11 mouse cellular contexts compared by ENCODE assay signal in genomic region chr4:123409034-123409692, GRCm38 (mm10).
DNase-seq lines count a peak whose midpoint lies in the region; ATAC-seq lines count a peak whose summit lies in the region.
"Had no signal": no experiment of that assay in that cellular context is flagged by ENCODE, and none has a peak within 500 bp of the region (broad histone marks: within the 10 kb centered on the region; RNA-seq: fewer than 3 reads in every experiment).

No protein-coding gene starts in this region.

- peaks cover 17% of the 10 kb centered on the region; the same call in 1 of the 2 replicates for H3K36me3 ChIP-seq in forebrain, embryonic 14.5 days (ENCODE audit: control insufficient read depth, insufficient read depth, low read length)
- no peaks in the 10 kb centered on the region; the same call in 1 of the 2 replicates for H3K36me3 ChIP-seq in forebrain, embryonic 11.5 days (ENCODE audit: control insufficient read depth, insufficient read depth, low read length)
- peaks cover 12% of the 10 kb centered on the region for H3K36me3 ChIP-seq in intestine, embryonic 14.5 days (ENCODE audit: control insufficient read depth, insufficient read depth, low read length)
- no peaks in the 10 kb centered on the region for H3K36me3 ChIP-seq in intestine, embryonic 16.5 days (ENCODE audit: control insufficient read depth, insufficient read depth, low read length)
- no peaks in the 10 kb centered on the region for H3K36me3 ChIP-seq in stomach, embryonic 16.5 days (ENCODE audit: control insufficient read depth, insufficient read depth, low read length)

- H3K9me3 ChIP-seq in forebrain, embryonic 14.5 days (replicated peaks; ENCODE audit: control insufficient read depth, low read length): no peaks in the 10 kb centered on the region
- no peaks in the 10 kb centered on the region for H3K9me3 ChIP-seq in forebrain, embryonic 11.5 days (ENCODE audit: control insufficient read depth, low read length)
- no peaks in the 10 kb centered on the region for H3K9me3 ChIP-seq in intestine, embryonic 14.5 days (ENCODE audit: control insufficient read depth, low read length)
- no peaks in the 10 kb centered on the region for H3K9me3 ChIP-seq in intestine, embryonic 16.5 days (ENCODE audit: control insufficient read depth, low read length)
- no peaks in the 10 kb centered on the region for H3K9me3 ChIP-seq in stomach, embryonic 16.5 days (replicated peaks; ENCODE audit: control insufficient read depth, low read length)
- H3K9me3 ChIP-seq: embryonic facial prominence, embryonic 15.5 days; midbrain, embryonic 12.5 days had no signal

- H3K27me3 ChIP-seq in forebrain, embryonic 14.5 days (replicated peaks; ENCODE audit: control insufficient read depth, insufficient read depth, low read length): no peaks in the 10 kb centered on the region
- no peaks in the 10 kb centered on the region for H3K27me3 ChIP-seq in forebrain, embryonic 11.5 days (ENCODE audit: control insufficient read depth, insufficient read depth, low read length)
- H3K27me3 ChIP-seq in intestine, embryonic 14.5 days (replicated peaks; ENCODE audit: control insufficient read depth, insufficient read depth, low read length): no peaks in the 10 kb centered on the region
- H3K27me3 ChIP-seq in intestine, embryonic 16.5 days (replicated peaks; ENCODE audit: control insufficient read depth, insufficient read depth, low read length): no peaks in the 10 kb centered on the region
- H3K27me3 ChIP-seq in stomach, embryonic 16.5 days (ENCODE audit: control insufficient read depth, insufficient read depth, low read length): no peaks in the 10 kb centered on the region
- H3K27me3 ChIP-seq: embryonic facial prominence, embryonic 15.5 days; midbrain, embryonic 12.5 days had no signal

- H3K9ac ChIP-seq in forebrain, embryonic 14.5 days (ENCODE audit: low read length): no peak overlapping the region
- no peak overlapping the region for H3K9ac ChIP-seq in forebrain, embryonic 11.5 days (ENCODE audit: low read length)
- H3K9ac ChIP-seq in intestine, embryonic 14.5 days (ENCODE audit: low read length): no peak overlapping the region
- no peak overlapping the region for H3K9ac ChIP-seq in intestine, embryonic 16.5 days (ENCODE audit: low read depth, low read length)
- no peak overlapping the region for H3K9ac ChIP-seq in stomach, embryonic 16.5 days (ENCODE audit: low read length)
- H3K9ac ChIP-seq: embryonic facial prominence, embryonic 15.5 days; liver, embryonic 14.5 days; midbrain, embryonic 12.5 days had no signal

- WGBS in forebrain, embryonic 14.5 days: 89% methylated on average over 3 of the region's 3 CpGs
- WGBS in forebrain, embryonic 11.5 days: 98% methylated on average over 3 of the region's 3 CpGs
- 76% methylated on average over 3 of the region's 3 CpGs for WGBS in intestine, embryonic 14.5 days
- 83% methylated on average over 3 of the region's 3 CpGs for WGBS in intestine, embryonic 16.5 days
- 62% methylated on average over 3 of the region's 3 CpGs for WGBS in stomach, embryonic 16.5 days

- no peak for DNase-seq in forebrain, embryonic 14.5 days (ENCODE audit: low spot score)
- no peak for DNase-seq in forebrain, embryonic 11.5 days (ENCODE audit: low spot score)
- peak; percentile 47 for DNase-seq in intestine, embryonic 14.5 days (ENCODE audit: low spot score)
- peak; percentile 46 to 60 for DNase-seq in right cerebral cortex, adult 2 months (ENCODE audit: low spot score in 2 of 2)
- DNase-seq in right cerebral cortex, postnatal 14 days: no peak
- no peak for DNase-seq in gastrocnemius, postnatal 25 days

- H3K4me2 ChIP-seq in forebrain, embryonic 14.5 days (ENCODE audit: low read length): 0 out of 2 replicates have a peak overlapping the region, but pooled peaks have one; percentile 8
- no peak overlapping the region for H3K4me2 ChIP-seq in forebrain, embryonic 11.5 days (ENCODE audit: low read depth, low read length, severe bottlenecking)
- peak overlapping the region; percentile 83 for H3K4me2 ChIP-seq in intestine, embryonic 14.5 days (ENCODE audit: low read length)
- no peak overlapping the region for H3K4me2 ChIP-seq in intestine, embryonic 16.5 days (ENCODE audit: low read depth, low read length)
- H3K4me2 ChIP-seq in stomach, embryonic 16.5 days (ENCODE audit: low read depth, low read length): 0 out of 2 replicates have a peak overlapping the region, but pooled peaks have one; percentile 16
- H3K4me2 ChIP-seq: embryonic facial prominence, embryonic 15.5 days had no signal

- H3K4me3 ChIP-seq in forebrain, embryonic 14.5 days (ENCODE audit: low read depth, low read length): no peak overlapping the region
- no peak overlapping the region for H3K4me3 ChIP-seq in forebrain, embryonic 11.5 days (ENCODE audit: low read depth, low read length)
- no peak overlapping the region for H3K4me3 ChIP-seq in intestine, embryonic 14.5 days (ENCODE audit: low read depth, low read length)
- no peak overlapping the region for H3K4me3 ChIP-seq in intestine, embryonic 16.5 days (ENCODE audit: low read length)
- H3K4me3 ChIP-seq in stomach, embryonic 16.5 days (replicated peaks; ENCODE audit: low read length): no peak overlapping the region
- H3K4me3 ChIP-seq: embryonic facial prominence, embryonic 15.5 days; midbrain, embryonic 12.5 days had no signal

- peaks cover 62% of the 10 kb centered on the region for H3K4me1 ChIP-seq in forebrain, embryonic 14.5 days (ENCODE audit: control insufficient read depth, insufficient read depth, low read length)
- peaks cover 21% of the 10 kb centered on the region for H3K4me1 ChIP-seq in forebrain, embryonic 11.5 days (replicated peaks; ENCODE audit: control insufficient read depth, insufficient read depth, low read length)
- H3K4me1 ChIP-seq in intestine, embryonic 14.5 days (replicated peaks; ENCODE audit: control insufficient read depth, insufficient read depth, low read length): peaks cover 59% of the 10 kb centered on the region
- H3K4me1 ChIP-seq in intestine, embryonic 16.5 days (ENCODE audit: control insufficient read depth, insufficient read depth, low read length): peaks cover 52% of the 10 kb centered on the region
- H3K4me1 ChIP-seq in stomach, embryonic 16.5 days (ENCODE audit: control insufficient read depth, insufficient read depth, low read length): peaks cover 68% of the 10 kb centered on the region

- no peak overlapping the region for H3K27ac ChIP-seq in forebrain, embryonic 14.5 days (ENCODE audit: low read depth, low read length)
- H3K27ac ChIP-seq in forebrain, embryonic 11.5 days (ENCODE audit: low read depth, low read length): no peak overlapping the region
- H3K27ac ChIP-seq in intestine, embryonic 14.5 days (ENCODE audit: low read depth): no peak overlapping the region
- H3K27ac ChIP-seq in intestine, embryonic 16.5 days (ENCODE audit: low read length): no peak overlapping the region
- peak overlapping the region; percentile 7; the same call in 1 of the 2 replicates for H3K27ac ChIP-seq in stomach, embryonic 16.5 days (ENCODE audit: low read length)
- H3K27ac ChIP-seq: embryonic facial prominence, embryonic 15.5 days; liver, embryonic 14.5 days; midbrain, embryonic 12.5 days had no signal

- ATAC-seq in forebrain, embryonic 14.5 days: no peak
- no peak for ATAC-seq in forebrain, embryonic 11.5 days (replicated peaks; ENCODE audit: low FRiP score)
- no peak for ATAC-seq in intestine, embryonic 14.5 days (replicated peaks; ENCODE audit: low FRiP score, low TSS enrichment, low read depth)
- no peak for ATAC-seq in intestine, embryonic 16.5 days
- no peak for ATAC-seq in stomach, embryonic 16.5 days (ENCODE audit: insufficient read depth, low FRiP score)

Comparison
In these comparisons a context has a peak if more than half of its experiments do, and no peak if none do; other contexts are left out.
1. DNase-seq: peak in intestine, embryonic 14.5 days (single experiment) and right cerebral cortex, adult 2 months (2 of 2); none in forebrain, embryonic 14.5 days (single experiment), forebrain, embryonic 11.5 days (single experiment), right cerebral cortex, postnatal 14 days (single experiment) and gastrocnemius, postnatal 25 days (single experiment).
2. H3K4me2 ChIP-seq: peak in forebrain, embryonic 14.5 days (single experiment), intestine, embryonic 14.5 days (single experiment) and stomach, embryonic 16.5 days (single experiment); none in forebrain, embryonic 11.5 days (single experiment) and intestine, embryonic 16.5 days (single experiment).